Mouse (Mus musculus) heart, embryonic 10.5 days (tissue): ENCODE data around the gene Myb. TPM values are rescaled to one million over a fixed set of nuclear protein-coding genes. Genes with fewer than 3 reads are reported as not detected.

Source experiments
- DNase-seq: peaks from one replicate; pipeline ENCODE4 v3.0.0-alpha.2; 2017; ENCODE audit warnings: low spot score
- H3K27ac ChIP-seq: fragments of 300-500 bp; sonication (generic); 2 replicates; pipeline ENCODE4 v1.5.1; 2016; ENCODE audit warnings: mild to moderate bottlenecking
- H3K27me3 ChIP-seq: fragments of 300-500 bp; sonication (generic); 2 replicates; pipeline ENCODE4 v1.6.1; 2016; ENCODE audit warnings: mild to moderate bottlenecking; ENCODE audit not compliant: poor library complexity, insufficient read depth, severe bottlenecking
- H3K36me3 ChIP-seq: fragments of 300-500 bp; sonication (generic); 2 replicates; pipeline ENCODE4 v1.6.1; 2016; ENCODE audit warnings: mild to moderate bottlenecking, moderate library complexity
- H3K4me1 ChIP-seq: fragments of 300-500 bp; sonication (generic); 2 replicates; pipeline ENCODE4 v1.6.1; 2016; ENCODE audit warnings: mild to moderate bottlenecking
- H3K4me3 ChIP-seq: fragments of 300-500 bp; sonication (generic); 2 replicates; pipeline ENCODE4 v1.5.1; 2016; ENCODE audit warnings: mild to moderate bottlenecking, moderate library complexity
- H3K9me3 ChIP-seq: fragments of 300-500 bp; sonication (generic); 2 replicates; pipeline ENCODE4 v1.6.1; 2016; ENCODE audit warnings: mild to moderate bottlenecking, moderate library complexity
- WGBS: fragments of 180-500 bp; shearing (Covaris S2); methylation state at CpG from one replicate; pipeline ENCODE4 v1.1.7; 2016; 5-methylcytosine and 5-hydroxymethylcytosine counted together
- polyA plus RNA-seq: library from polyadenylated mRNA; unstranded; fragments of >200 nt; fragmentation: Nextera tagmentation; extraction: Ambion mirVana; gene quantifications from 2 replicates; pipeline ENCODE4 v1.2.1, GENCODE M21; 2016

Myb gene
- polyA plus RNA-seq, 1 experiment from 2014 or later, result 3.2 TPM

DNA sequence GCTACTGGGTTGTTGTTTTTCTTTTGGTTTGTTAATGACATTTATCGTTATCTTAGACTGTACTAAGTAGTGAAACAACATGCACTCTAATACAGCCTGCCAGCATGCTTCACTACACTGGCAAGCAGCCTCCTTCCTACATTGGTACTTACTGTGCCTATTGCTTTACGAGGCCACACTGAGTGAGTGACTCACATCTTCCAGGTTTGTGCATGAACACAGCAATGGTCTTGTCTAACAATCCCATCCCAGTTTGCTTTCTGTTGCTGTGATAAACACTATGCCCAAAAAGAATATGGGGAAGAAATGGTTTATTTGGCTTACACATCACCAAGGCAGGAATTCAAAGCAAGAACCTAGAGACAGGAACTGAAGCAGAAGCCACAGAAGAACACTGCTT lies 55.6 kb downstream of the Myb start:
- Histone ChIP-seq H3K9me3 (no peaks in the 10 kb centered on the region), H3K27ac (no peak overlapping the region), H3K4me1 (0 out of 2 replicates have a peak, but pooled peaks cover 7% of the 10 kb centered on the region), H3K4me3 (no peak overlapping the region), H3K27me3 (peaks cover 19% of the 10 kb centered on the region), H3K36me3 (no peaks in the 10 kb centered on the region)
- WGBS, result 78% methylated on average over 2 of the region's 2 CpGs
- DNase-seq, result no peak

DNA sequence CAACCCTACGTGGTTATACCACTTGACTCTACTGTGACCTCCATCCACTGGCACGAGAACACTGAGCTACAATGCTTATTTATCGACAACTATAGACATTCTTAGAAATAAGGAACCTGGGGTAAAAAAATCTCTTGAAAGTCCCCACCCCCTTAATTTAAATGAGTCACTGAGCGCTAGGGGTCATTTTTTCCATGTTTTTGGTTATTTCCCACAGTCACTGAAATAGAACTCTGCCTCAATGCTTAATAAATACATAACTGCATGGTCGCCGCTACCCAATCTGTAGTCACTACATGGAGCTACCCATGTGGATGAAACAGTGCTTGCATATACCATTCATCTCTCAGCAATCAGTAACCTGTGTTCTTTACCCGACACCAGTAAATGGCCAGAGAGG lies 58.1 kb downstream of the Myb start:
- Histone ChIP-seq H3K9me3 (no peaks in the 10 kb centered on the region), H3K4me1 (0 out of 2 replicates have a peak, but pooled peaks cover 3% of the 10 kb centered on the region), H3K36me3 (no peaks in the 10 kb centered on the region), H3K27ac (no peak overlapping the region), H3K4me3 (no peak overlapping the region), H3K27me3 (peaks cover 19% of the 10 kb centered on the region)
- no peak for DNase-seq
- 84% methylated on average over 7 of the region's 7 CpGs for WGBS

DNA sequence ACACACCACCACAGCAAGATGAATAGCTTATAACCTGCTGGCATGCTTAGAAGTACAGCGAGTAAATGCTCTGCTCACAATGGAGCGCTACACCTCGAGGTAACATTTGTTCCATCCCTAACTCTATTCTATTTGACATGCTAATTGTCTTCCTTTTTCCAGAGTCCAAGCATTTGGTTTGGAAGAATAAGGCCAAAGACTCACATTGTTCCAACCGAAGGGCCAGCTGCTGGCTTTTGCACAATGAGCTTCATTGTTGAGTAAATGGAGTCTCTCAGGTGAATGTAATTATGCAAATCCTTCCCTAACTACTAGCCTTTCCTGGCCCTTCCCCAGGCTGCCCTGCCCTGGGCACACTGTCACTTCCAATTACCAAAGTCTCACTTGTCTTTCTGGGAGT lies 58.8 kb downstream of the Myb start:
- H3K27ac ChIP-seq, result no peak overlapping the region
- H3K9me3 ChIP-seq, result no peaks in the 10 kb centered on the region
- H3K36me3 ChIP-seq, result no peaks in the 10 kb centered on the region
- H3K4me1 ChIP-seq, result 0 out of 2 replicates have a peak, but pooled peaks cover 3% of the 10 kb centered on the region
- H3K4me3 ChIP-seq, result no peak overlapping the region
- DNase-seq, result no peak
- 41% methylated on average over 4 of the region's 4 CpGs for WGBS
- H3K27me3 ChIP-seq, result peaks cover 19% of the 10 kb centered on the region

DNA sequence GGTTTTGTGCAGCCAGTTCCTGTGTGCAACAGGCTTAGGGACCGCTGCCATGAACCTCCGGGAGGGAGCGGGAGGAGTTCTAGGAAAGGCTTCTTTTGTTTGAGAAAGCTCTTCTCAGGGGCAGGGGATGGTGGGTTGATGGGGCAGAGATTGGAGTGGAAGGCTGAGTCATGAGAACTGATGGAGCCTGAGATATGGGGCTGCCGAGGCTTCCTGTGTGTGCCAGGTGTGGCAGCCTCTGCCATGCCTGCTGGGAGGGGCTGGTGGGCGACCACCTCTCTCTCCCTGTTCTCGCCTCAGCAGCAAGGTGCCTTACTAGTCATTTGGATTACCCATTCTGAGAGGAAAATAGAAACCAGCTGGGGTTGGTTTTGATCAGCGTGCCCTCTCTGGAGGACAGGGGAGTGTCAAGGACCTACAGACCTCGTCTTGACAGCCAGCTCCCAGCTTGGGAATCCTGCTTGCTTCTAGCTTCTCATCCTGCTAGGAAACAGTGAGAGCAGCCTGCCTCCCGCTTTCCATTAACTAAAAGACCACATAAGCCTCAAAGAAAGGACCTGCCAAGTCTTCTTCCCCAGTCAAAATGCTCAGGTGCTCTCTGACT lies 60.0 kb downstream of the Myb start:
- WGBS, result 55% methylated on average over 9 of the region's 9 CpGs
- Histone ChIP-seq H3K4me3 (no peak overlapping the region), H3K27me3 (peaks cover 19% of the 10 kb centered on the region), H3K27ac (no peak overlapping the region), H3K9me3 (no peaks in the 10 kb centered on the region), H3K36me3 (no peaks in the 10 kb centered on the region), H3K4me1 (0 out of 2 replicates have a peak, but pooled peaks cover 3% of the 10 kb centered on the region)
- no peak for DNase-seq

DNA sequence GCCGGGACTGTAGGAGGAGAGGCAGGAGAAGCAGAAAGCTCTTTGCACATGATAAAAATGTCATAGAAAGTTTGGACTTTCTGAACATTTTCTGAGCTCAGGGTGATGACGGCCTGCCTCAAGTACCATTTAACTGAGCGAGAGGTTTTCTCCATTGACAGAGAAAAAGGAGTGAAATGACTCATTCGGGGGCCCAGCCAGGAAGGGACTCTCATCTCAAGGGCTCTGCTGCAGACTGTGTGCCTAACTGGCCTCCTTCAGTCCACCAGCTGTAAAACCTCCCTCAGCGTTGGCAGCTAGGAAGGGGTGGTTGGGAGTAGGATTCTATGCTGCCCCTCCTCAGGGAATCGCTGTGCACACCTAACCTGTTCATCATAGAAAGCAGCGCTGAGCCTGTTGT lies 61.3 kb downstream of the Myb start:
- H3K4me1 ChIP-seq, result 0 out of 2 replicates have a peak, but pooled peaks cover 3% of the 10 kb centered on the region
- H3K4me3 ChIP-seq, result no peak overlapping the region
- no peak for DNase-seq
- no peaks in the 10 kb centered on the region for H3K36me3 ChIP-seq
- H3K27ac ChIP-seq, result no peak overlapping the region
- peaks cover 19% of the 10 kb centered on the region for H3K27me3 ChIP-seq
- WGBS, result 71% methylated on average over 7 of the region's 7 CpGs
- no peaks in the 10 kb centered on the region for H3K9me3 ChIP-seq

DNA sequence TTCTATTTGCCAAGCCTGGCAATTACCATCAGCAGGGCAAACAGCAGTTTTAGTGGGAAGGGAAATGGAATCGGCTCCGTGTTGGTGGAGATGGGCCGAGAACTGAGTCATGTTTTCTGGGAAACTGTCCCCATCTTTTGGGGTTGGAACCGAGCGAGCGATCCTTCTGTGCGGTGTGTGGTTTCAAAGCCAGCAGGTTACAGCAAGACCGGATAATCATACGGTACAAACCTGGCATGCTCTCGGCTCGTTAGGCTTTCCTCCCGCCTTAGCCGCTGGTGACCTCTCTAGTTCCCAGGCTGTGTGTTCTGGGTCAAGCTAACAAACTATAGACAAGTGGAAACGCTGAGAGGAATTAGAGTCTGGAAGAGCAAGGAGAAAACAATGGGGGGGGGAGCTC lies 65.2 kb downstream of the Myb start:
- WGBS, result 88% methylated on average over 14 of the region's 14 CpGs
- Histone ChIP-seq H3K27me3 (peaks cover 9% of the 10 kb centered on the region; the same call in 1 of the 2 replicates), H3K36me3 (no peaks in the 10 kb centered on the region), H3K4me1 (peaks cover 8% of the 10 kb centered on the region; the same call in 1 of the 2 replicates), H3K27ac (no peak overlapping the region), H3K4me3 (no peak overlapping the region), H3K9me3 (no peaks in the 10 kb centered on the region)
- peak; percentile 39 for DNase-seq

DNA sequence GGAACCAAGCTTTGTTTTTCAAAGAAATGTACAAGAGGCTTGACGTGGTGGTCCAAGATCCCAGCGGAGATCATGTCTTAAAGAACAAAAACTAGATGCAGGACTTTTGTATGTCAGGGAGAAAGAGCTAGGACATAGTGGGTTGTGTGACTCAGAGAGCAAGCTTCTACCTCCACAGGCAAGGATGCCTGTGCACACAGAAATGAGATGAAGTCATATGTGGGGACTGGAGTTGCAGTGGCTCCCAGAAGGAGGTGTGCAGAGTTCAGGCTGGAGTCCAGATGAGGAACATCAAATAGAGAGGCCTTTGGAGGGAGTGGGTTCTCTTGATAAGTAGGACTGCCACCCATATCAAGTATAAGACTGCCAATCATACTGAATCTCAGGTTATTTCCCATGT lies 65.9 kb downstream of the Myb start:
- peaks cover 8% of the 10 kb centered on the region; the same call in 1 of the 2 replicates for H3K4me1 ChIP-seq
- H3K9me3 ChIP-seq, result no peaks in the 10 kb centered on the region
- H3K36me3 ChIP-seq, result no peaks in the 10 kb centered on the region
- no peak overlapping the region for H3K27ac ChIP-seq
- no peak for DNase-seq
- whole genome bisulfite sequencing, result 90% methylated on average over 2 of the region's 2 CpGs
- no peak overlapping the region for H3K4me3 ChIP-seq
- peaks cover 8% of the 10 kb centered on the region; the same call in 1 of the 2 replicates for H3K27me3 ChIP-seq

DNA sequence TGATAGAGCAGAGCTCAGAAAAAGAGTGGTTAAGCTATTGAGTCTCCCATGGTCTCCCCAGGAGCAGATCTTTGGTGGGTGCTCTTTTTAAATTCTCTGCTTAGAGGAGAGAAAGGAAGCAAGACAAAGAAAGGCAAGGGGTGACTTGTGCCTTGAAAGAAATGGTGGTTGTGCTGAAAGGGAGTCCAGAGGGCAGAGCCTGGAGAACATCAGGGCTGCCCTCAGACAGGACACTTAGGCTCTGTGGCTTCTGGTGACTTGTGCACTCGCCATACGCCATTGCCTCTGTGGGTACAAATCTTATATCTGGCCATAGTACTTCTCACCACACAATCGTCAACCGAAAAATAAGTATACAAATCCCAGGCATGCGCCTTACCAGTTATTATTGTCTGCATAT lies 67.5 kb downstream of the Myb start:
- no peaks in the 10 kb centered on the region for H3K9me3 ChIP-seq
- no peak for DNase-seq
- no peak overlapping the region for H3K27ac ChIP-seq
- no peak overlapping the region for H3K4me3 ChIP-seq
- H3K4me1 ChIP-seq, result peaks cover 8% of the 10 kb centered on the region; the same call in 1 of the 2 replicates
- H3K36me3 ChIP-seq, result no peaks in the 10 kb centered on the region
- H3K27me3 ChIP-seq, result peaks cover 8% of the 10 kb centered on the region; the same call in 1 of the 2 replicates
- WGBS, result 81% methylated on average over 5 of the region's 5 CpGs

DNA sequence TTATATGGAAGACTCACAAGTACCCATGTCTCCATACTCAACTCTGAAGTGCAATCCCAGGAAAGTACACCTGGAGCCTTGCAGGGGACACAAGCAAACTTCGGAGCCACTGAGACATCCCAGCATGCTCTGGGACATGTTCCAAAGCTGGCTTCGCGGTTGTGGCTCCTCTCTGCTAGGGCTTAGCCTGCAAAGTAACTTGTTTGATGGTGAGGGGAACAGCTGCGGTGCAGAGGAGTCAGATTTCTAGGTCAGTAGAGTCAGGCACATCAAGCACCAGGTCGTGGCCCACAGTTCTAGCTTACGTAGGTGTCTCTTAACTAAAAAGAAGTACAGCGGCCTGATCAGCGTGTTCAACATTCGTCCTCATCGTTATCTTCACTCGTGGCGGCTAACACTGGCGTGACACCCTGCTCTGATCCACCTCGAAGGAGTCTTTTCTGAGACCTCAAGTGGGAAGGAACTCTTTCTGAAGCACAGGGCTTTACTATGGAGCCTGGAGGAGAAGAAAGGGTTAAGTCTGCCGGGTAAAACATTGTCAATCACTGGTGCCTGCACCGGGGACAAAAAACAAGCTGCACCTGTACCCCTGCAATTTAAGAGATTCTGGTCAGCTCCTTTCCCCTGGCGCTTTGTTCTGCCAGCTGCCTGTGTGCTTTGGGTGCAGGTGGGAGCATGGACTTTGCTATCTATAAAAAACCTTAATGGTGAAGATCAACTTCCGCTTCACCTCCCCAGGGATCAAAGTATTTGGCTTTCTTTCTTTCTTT lies 68.1 kb downstream of the Myb start:
- Histone ChIP-seq H3K4me3 (no peak overlapping the region), H3K27me3 (peaks cover 8% of the 10 kb centered on the region; the same call in 1 of the 2 replicates), H3K9me3 (no peaks in the 10 kb centered on the region), H3K27ac (no peak overlapping the region), H3K4me1 (peaks cover 8% of the 10 kb centered on the region; the same call in 1 of the 2 replicates), H3K36me3 (no peaks in the 10 kb centered on the region)
- DNase-seq, result no peak
- WGBS, result 53% methylated on average over 18 of the region's 18 CpGs

DNA sequence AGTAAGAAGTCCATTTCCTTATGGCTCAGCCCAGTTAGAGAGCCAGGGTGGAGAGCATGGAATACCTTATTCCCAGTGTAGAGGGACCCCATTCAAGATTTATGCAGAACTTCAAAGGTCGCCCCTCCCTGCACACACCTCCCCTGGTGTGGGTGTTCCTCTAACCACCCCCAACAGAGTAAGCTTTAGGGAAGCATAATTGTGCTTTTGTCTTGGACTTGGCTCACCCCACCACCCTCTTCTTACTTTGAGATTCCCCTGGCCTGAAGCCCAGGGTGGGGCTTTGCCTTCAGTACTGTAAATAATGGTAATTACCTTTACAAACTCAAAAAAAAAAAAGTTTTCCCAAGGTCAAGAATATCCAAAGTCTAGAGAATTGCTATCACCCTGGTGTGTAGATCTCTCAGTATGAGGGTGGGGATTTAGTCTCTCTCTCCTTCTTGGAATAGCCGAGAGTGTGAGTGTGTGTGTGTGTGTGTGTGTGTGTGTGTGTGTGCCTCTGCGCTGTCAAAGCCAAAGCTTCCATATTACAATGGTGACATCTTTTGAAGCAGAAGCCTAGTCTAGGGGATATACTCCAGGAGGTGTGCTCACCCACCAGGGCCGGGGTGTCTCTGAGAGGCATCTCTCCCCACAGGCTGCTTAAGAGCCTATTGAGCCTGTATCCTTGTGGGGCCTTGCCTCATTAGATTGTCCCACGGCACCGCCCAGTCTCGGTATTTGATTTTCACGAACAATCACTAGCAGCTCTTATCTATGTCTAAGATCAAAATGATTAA lies 69.7 kb downstream of the Myb start:
- H3K27me3 ChIP-seq, result peaks cover 8% of the 10 kb centered on the region; the same call in 1 of the 2 replicates
- 78% methylated on average over 8 of the region's 8 CpGs for WGBS
- DNase-seq, result no peak
- no peaks in the 10 kb centered on the region for H3K36me3 ChIP-seq
- H3K9me3 ChIP-seq, result no peaks in the 10 kb centered on the region
- no peak overlapping the region for H3K27ac ChIP-seq
- peaks cover 8% of the 10 kb centered on the region; the same call in 1 of the 2 replicates for H3K4me1 ChIP-seq
- no peak overlapping the region for H3K4me3 ChIP-seq

DNA sequence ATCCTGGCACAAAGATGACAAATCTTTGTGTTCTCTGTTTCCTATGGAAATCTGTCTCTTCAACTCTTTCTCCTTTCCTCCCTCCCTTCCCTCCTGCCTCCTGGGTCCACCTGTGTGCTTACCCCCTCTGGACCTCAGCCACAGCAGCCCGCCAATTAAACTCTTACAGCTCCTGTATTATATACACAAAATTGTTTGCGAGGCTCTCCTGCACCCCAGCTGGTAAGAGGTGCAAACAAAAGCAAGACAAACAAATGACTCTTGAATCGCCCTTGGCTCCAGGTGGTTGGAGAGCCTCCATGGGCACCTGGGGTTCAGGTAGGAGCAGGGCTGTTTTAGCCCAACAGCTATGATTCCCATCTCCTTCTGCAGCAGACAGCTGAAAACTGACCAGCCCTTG lies 71.2 kb downstream of the Myb start:
- no peaks in the 10 kb centered on the region for H3K9me3 ChIP-seq
- H3K36me3 ChIP-seq, result no peaks in the 10 kb centered on the region
- no peak overlapping the region for H3K27ac ChIP-seq
- H3K4me1 ChIP-seq, result peaks cover 8% of the 10 kb centered on the region; the same call in 1 of the 2 replicates
- no peak overlapping the region for H3K4me3 ChIP-seq
- 79% methylated on average over 3 of the region's 3 CpGs for WGBS
- peaks cover 8% of the 10 kb centered on the region; the same call in 1 of the 2 replicates for H3K27me3 ChIP-seq
- no peak for DNase-seq

DNA sequence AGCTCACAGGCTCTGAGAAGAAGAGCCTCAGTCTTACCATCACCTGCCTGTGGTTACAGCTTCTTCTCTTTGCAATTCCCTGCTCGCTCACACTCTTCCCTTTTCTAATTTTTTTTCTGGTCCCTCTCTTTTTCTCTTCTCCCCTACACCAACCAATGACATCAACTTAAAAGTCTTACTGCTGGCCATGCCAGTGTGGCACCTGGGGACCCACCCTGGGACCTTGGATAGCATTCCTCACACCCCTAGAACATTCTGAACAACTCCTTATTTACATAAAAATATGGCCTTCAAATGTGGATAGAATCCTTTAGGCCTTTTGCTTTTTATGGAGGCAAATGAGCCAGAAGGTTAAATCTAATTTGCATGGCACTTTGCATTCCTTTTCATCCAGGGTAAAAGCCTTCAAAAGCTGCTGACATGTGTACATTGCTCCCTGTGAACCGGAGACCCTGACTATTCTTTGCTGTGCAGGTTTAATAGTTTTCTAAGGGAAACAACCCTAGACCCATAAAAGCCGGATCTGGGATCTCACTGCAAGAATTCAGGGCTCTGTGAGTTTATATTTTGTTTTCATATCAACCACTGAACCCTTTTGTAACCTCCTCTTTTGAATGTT lies 73.1 kb downstream of the Myb start:
- Histone ChIP-seq H3K4me3 (no peak overlapping the region), H3K36me3 (no peaks in the 10 kb centered on the region), H3K9me3 (no peaks in the 10 kb centered on the region), H3K27ac (no peak overlapping the region), H3K4me1 (peaks cover 6% of the 10 kb centered on the region; the same call in 1 of the 2 replicates), H3K27me3 (no peaks in the 10 kb centered on the region)
- no peak for DNase-seq
- WGBS, result 81% methylated on average over 3 of the region's 3 CpGs
